In the genomic region with DNA sequence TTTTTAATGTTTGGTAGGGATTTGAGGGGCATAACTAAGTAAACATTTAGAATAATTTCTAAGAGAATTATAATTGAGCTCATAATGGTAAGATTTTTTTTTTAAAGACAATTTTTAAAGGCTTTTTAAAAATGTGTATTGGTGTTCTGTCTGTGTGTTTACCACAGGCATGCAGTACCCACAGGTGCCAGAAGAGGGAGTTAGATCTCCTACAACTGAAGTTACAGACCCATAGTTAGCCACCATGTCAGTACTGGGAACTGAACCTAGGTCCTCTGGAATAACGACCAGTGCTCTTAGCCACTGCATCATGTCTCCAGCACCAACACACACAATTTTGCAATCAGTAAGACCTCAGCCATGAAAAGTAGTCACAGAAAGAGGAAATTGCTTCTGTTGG, we compare ENCODE assay signal across 17 mouse cellular contexts.
A peak's percentile ranks its signal among the peaks of the same experiment; 100 is the strongest.
DNase-seq lines count a peak whose midpoint lies in the region; ATAC-seq and TF ChIP-seq lines count a peak whose summit lies in the region.
"Had no signal": no experiment of that assay in that cellular context is flagged by ENCODE, and none has a peak within 500 bp of the region (broad histone marks: within the 10 kb centered on the region; RNA-seq: fewer than 3 reads in every experiment).

No protein-coding gene starts in this region.

- H3K36me3 ChIP-seq in intestine, postnatal 0 days (ENCODE audit: control insufficient read depth, insufficient read depth), result no peaks in the 10 kb centered on the region
- H3K36me3 ChIP-seq in intestine, embryonic 16.5 days (ENCODE audit: control insufficient read depth, insufficient read depth, low read length), result no peaks in the 10 kb centered on the region
- H3K36me3 ChIP-seq in ES-E14 (ENCODE audit: control insufficient read depth, insufficient read depth, low read length, poor library complexity, severe bottlenecking), result no peaks in the 10 kb centered on the region
- H3K36me3 ChIP-seq in kidney, adult 2 months (ENCODE audit: control insufficient read depth, insufficient read depth, low read length), result no peaks in the 10 kb centered on the region
- H3K36me3 ChIP-seq: limb, embryonic 13.5 days; neural tube, embryonic 12.5 days had no signal

- in situ Hi-C loops in ES-E14 (cut with MboI; ENCODE audit: low sequenced_read_pairs in 2 of 2, unreplicated experiment in 2 of 2), result no loop called here

- ATAC-seq in intestine, postnatal 0 days, result no peak
- ATAC-seq in intestine, embryonic 16.5 days, result no peak
- ATAC-seq: midbrain, embryonic 16.5 days had no signal

- WGBS in intestine, postnatal 0 days, result 95% methylated on average over 1 of the region's 1 CpGs
- 95% methylated on average over 1 of the region's 1 CpGs for WGBS in intestine, embryonic 16.5 days
- 100% methylated on average over 1 of the region's 1 CpGs for WGBS in kidney, adult 2 months

- peak; percentile 36 for TF ChIP-seq CTCF in intestine, postnatal 0 days (IDR thresholded peaks at IDR 0.05; ENCODE audit: low read depth)
- no peak for TF ChIP-seq CTCF in kidney, adult 2 months (conservative IDR thresholded peaks at IDR 0.05; ENCODE audit: insufficient read depth, insufficient read length, low read depth, low read length)

- H3K4me2 ChIP-seq in intestine, postnatal 0 days (replicated peaks; ENCODE audit: low read depth), result no peak overlapping the region
- H3K4me2 ChIP-seq in intestine, embryonic 16.5 days (ENCODE audit: low read depth, low read length), result no peak overlapping the region
- H3K4me2 ChIP-seq: limb, embryonic 13.5 days; neural tube, embryonic 12.5 days had no signal

- no peak for TF ChIP-seq POLR2A in kidney, adult 2 months (IDR thresholded peaks at IDR 0.05; ENCODE audit: low read depth, low read length)

- DNase-seq in testis, postnatal 14 days (ENCODE audit: low spot score), result peak; percentile 8
- DNase-seq in testis, postnatal 10 days (ENCODE audit: low spot score), result no peak
- peak; percentile 21 for DNase-seq in ES-E14 (ENCODE audit: low read depth, low spot score)
- DNase-seq in induced T-regulatory cell, adult 2 months (ENCODE audit: low read depth), result peak; percentile 7
- DNase-seq in natural killer cell, adult 2 months (ENCODE audit: low spot score in 2 of 2), result no peak
- DNase-seq in kidney, adult 2 months, result no peak
- DNase-seq: adrenal gland, postnatal 25 days; kidney, adult 8-10 months; kidney, postnatal 4 days; layer of hippocampus, postnatal 36 days; thymus, adult 2 months had no signal

- no peaks in the 10 kb centered on the region for H3K4me1 ChIP-seq in intestine, postnatal 0 days (replicated peaks; ENCODE audit: control insufficient read depth, insufficient read depth, low read length)
- H3K4me1 ChIP-seq in intestine, embryonic 16.5 days (ENCODE audit: control insufficient read depth, insufficient read depth, low read length), result no peaks in the 10 kb centered on the region
- no peaks in the 10 kb centered on the region for H3K4me1 ChIP-seq in ES-E14 (ENCODE audit: control insufficient read depth in 2 of 2, insufficient read depth in 2 of 2, low read length in 2 of 2, poor library complexity in 1 of 2)
- no peaks in the 10 kb centered on the region for H3K4me1 ChIP-seq in kidney, adult 2 months (ENCODE audit: control insufficient read depth, insufficient read depth, low read length)
- H3K4me1 ChIP-seq: limb, embryonic 13.5 days; neural tube, embryonic 12.5 days had no signal

- H3K27ac ChIP-seq in intestine, postnatal 0 days (ENCODE audit: low read depth, low read length), result no peak overlapping the region
- no peak overlapping the region for H3K27ac ChIP-seq in intestine, embryonic 16.5 days (ENCODE audit: low read length)
- no peak overlapping the region for H3K27ac ChIP-seq in ES-E14 (ENCODE audit: insufficient read depth, low read depth, low read length, poor library complexity, severe bottlenecking)
- H3K27ac ChIP-seq in kidney, adult 2 months (ENCODE audit: insufficient read depth, low read depth, low read length), result no peak overlapping the region
- H3K27ac ChIP-seq: limb, embryonic 13.5 days; neural tube, embryonic 12.5 days had no signal

- no peak overlapping the region for H3K4me3 ChIP-seq in intestine, postnatal 0 days (ENCODE audit: low read depth, low read length)
- H3K4me3 ChIP-seq in intestine, embryonic 16.5 days (ENCODE audit: low read length), result no peak overlapping the region
- H3K4me3 ChIP-seq in ES-E14 (ENCODE audit: insufficient read depth in 1 of 2, low read depth in 1 of 2, low read length in 2 of 2, poor library complexity in 1 of 2, severe bottlenecking in 1 of 2), result no peak overlapping the region
- no peak overlapping the region for H3K4me3 ChIP-seq in kidney, adult 2 months (ENCODE audit: insufficient read depth, low read depth, low read length)
- H3K4me3 ChIP-seq: erythroblast, embryonic 14.5 days; limb, embryonic 13.5 days; neural tube, embryonic 12.5 days had no signal

- H3K9ac ChIP-seq in intestine, postnatal 0 days (ENCODE audit: low read depth, low read length), result no peak overlapping the region
- H3K9ac ChIP-seq in intestine, embryonic 16.5 days (ENCODE audit: low read depth, low read length), result no peak overlapping the region
- H3K9ac ChIP-seq in ES-E14 (ENCODE audit: insufficient read depth, low read depth, low read length, poor library complexity, severe bottlenecking), result no peak overlapping the region
- H3K9ac ChIP-seq: limb, embryonic 13.5 days; neural tube, embryonic 12.5 days had no signal

- no peaks in the 10 kb centered on the region for H3K27me3 ChIP-seq in intestine, postnatal 0 days (replicated peaks; ENCODE audit: control insufficient read depth, insufficient read depth, low read length)
- H3K27me3 ChIP-seq in intestine, embryonic 16.5 days (replicated peaks; ENCODE audit: control insufficient read depth, insufficient read depth, low read length), result no peaks in the 10 kb centered on the region
- H3K27me3 ChIP-seq in kidney, adult 2 months (replicated peaks; ENCODE audit: control insufficient read depth, insufficient read depth, low read length), result no peaks in the 10 kb centered on the region
- H3K27me3 ChIP-seq: limb, embryonic 13.5 days; neural tube, embryonic 12.5 days had no signal

- H3K9me3 ChIP-seq in intestine, postnatal 0 days (ENCODE audit: control insufficient read depth), result no peaks in the 10 kb centered on the region
- no peaks in the 10 kb centered on the region; the same call in 1 of the 2 replicates for H3K9me3 ChIP-seq in intestine, embryonic 16.5 days (ENCODE audit: control insufficient read depth, low read length)
- H3K9me3 ChIP-seq in ES-E14 (ENCODE audit: control insufficient read depth, insufficient read depth, low read depth, low read length), result no peaks in the 10 kb centered on the region
- H3K9me3 ChIP-seq: limb, embryonic 13.5 days; neural tube, embryonic 12.5 days had no signal

TF ChIP-seq in ES-E14, 5 proteins besides CTCF, POLR2A, EP300 and RAD21:
- TF ChIP-seq ZC3H11A (IDR thresholded peaks at IDR 0.05; ENCODE audit: borderline replicate concordance, low read depth, low read length) (peak; percentile 28; the same call in 1 of the 2 replicates), CHD2 (IDR thresholded peaks at IDR 0.05; ENCODE audit: low read depth, low read length) (no peak)
TF ChIP-seq in ES-E14: peak in this region for 1.

Comparison
In these comparisons a context has a peak if more than half of its experiments do, and no peak if none do; other contexts are left out.
1. DNase-seq: peak in testis, postnatal 14 days (single experiment), ES-E14 (single experiment) and induced T-regulatory cell, adult 2 months (single experiment); none in testis, postnatal 10 days (single experiment), natural killer cell, adult 2 months (0 of 2) and kidney, adult 2 months (single experiment).